Mouse (Mus musculus) CH12.LX (cell line): ENCODE measurements around the gene Vamp2. TPM values are rescaled to one million over a fixed set of nuclear protein-coding genes. Genes with fewer than 3 reads are reported as not detected.

Experiments
- DNase-seq: peaks from one replicate; pipeline ENCODE4 v3.0.0-alpha.2; 2013; ENCODE audit errors: extremely low read depth
- H3K27ac ChIP-seq: 2 replicates; pipeline ENCODE4 v1.5.1; 2012; ENCODE audit warnings: low read depth, mild to moderate bottlenecking, control low read depth, moderate library complexity; ENCODE audit not compliant: insufficient read depth
- H3K27me3 ChIP-seq: replicated peaks from 2 replicates; pipeline ENCODE3; 2012; ENCODE audit warnings: inconsistent platforms
- H3K36me3 ChIP-seq, 2 experiments: replicated peaks in 1 of 2; 2 replicates each; pipeline versions ENCODE3 to v1.6.1; 2012; ENCODE audit warnings: inconsistent platforms in 1 of 2, low read length in 1 of 2, mild to moderate bottlenecking in 1 of 2, mixed read lengths in 1 of 2, moderate library complexity in 1 of 2; ENCODE audit not compliant: control insufficient read depth in 1 of 2, insufficient read depth in 1 of 2
- H3K4me1 ChIP-seq, 2 experiments: 2 replicates each; pipeline ENCODE4 v1.6.1; 2012; ENCODE audit warnings: inconsistent platforms in 1 of 2, moderate library complexity in 1 of 2; ENCODE audit not compliant: insufficient read depth in 2 of 2, control insufficient read depth in 1 of 2
- H3K4me2 ChIP-seq: 2 replicates; pipeline ENCODE4 v1.6.1; 2012; ENCODE audit warnings: low read depth, mild to moderate bottlenecking, control low read depth; ENCODE audit not compliant: poor library complexity, insufficient read depth, severe bottlenecking
- H3K4me3 ChIP-seq, 3 experiments: fragments of 150-350 bp in 1 of 3; sonication (generic) in 1 of 3; replicated peaks in 1 of 3; 2 replicates each; pipeline versions ENCODE3 to v1.5.1; 2011 to 2012; ENCODE audit warnings: low read depth in 2 of 3, low read length in 2 of 3, mild to moderate bottlenecking in 2 of 3, moderate library complexity in 2 of 3, control low read depth in 1 of 3, improper control_type of control experiment in 1 of 3, inconsistent platforms in 1 of 3, mixed read lengths in 1 of 3; ENCODE audit not compliant: poor library complexity in 1 of 3
- H3K79me2 ChIP-seq: replicated peaks from 2 replicates; pipeline ENCODE4 v1.6.1; 2012; ENCODE audit warnings: mild to moderate bottlenecking, moderate library complexity; ENCODE audit not compliant: control insufficient read depth, poor library complexity, insufficient read depth, severe bottlenecking; ENCODE audit errors: extremely low read depth
- H3K9ac ChIP-seq: 2 replicates; pipeline ENCODE4 v1.6.1; 2012; ENCODE audit warnings: low read depth, mild to moderate bottlenecking, control low read depth, moderate library complexity; ENCODE audit not compliant: insufficient read depth
- H3K9me3 ChIP-seq: replicated peaks from 2 replicates; pipeline ENCODE3; 2012; ENCODE audit warnings: low read length, inconsistent platforms, mixed read lengths
- BHLHE40 ChIP-seq: IDR thresholded peaks from 2 replicates; pipeline ENCODE4 v1.6.1; 2011; ENCODE audit warnings: mild to moderate bottlenecking, low read depth, low read length, improper control_type of control experiment
- CHD1 ChIP-seq: IDR thresholded peaks from 2 replicates; pipeline ENCODE4 v1.6.1; 2012; ENCODE audit warnings: low read depth, low read length, improper control_type of control experiment, inconsistent platforms
- CHD2 ChIP-seq: IDR thresholded peaks from 2 replicates; pipeline ENCODE4 v1.6.1; 2011; ENCODE audit warnings: low read length, improper control_type of control experiment
- CTCF ChIP-seq, 2 experiments: IDR thresholded peaks in 1 of 2; conservative IDR thresholded peaks in 1 of 2; 2 replicates each; pipeline ENCODE4 v1.5.1; 2011 to 2012; ENCODE audit warnings: low read depth in 2 of 2, low read length in 2 of 2, improper control_type of control experiment in 1 of 2, inconsistent platforms in 1 of 2, mild to moderate bottlenecking in 1 of 2, moderate library complexity in 1 of 2
- E2F4 ChIP-seq: IDR thresholded peaks from 2 replicates; pipeline ENCODE4 v1.6.1; 2011; ENCODE audit warnings: low read depth, low read length, improper control_type of control experiment; ENCODE audit not compliant: insufficient replicate concordance
- ELF1 ChIP-seq: IDR thresholded peaks from 2 replicates; pipeline ENCODE4 v1.6.1; 2014; ENCODE audit warnings: low read depth, mild to moderate bottlenecking, inconsistent platforms, low read length, improper control_type of control experiment
- EP300 ChIP-seq: IDR thresholded peaks from 2 replicates; pipeline ENCODE4 v1.6.1; 2011; ENCODE audit warnings: low read length, improper control_type of control experiment
- ETS1 ChIP-seq: conservative IDR thresholded peaks from 2 replicates; pipeline ENCODE4 v1.6.1; 2012; ENCODE audit warnings: low read depth, mild to moderate bottlenecking, inconsistent platforms, low read length, improper control_type of control experiment, moderate library complexity
- GABPA ChIP-seq: IDR thresholded peaks from 2 replicates; pipeline ENCODE4 v1.6.1; 2012; ENCODE audit warnings: low read depth, low read length, improper control_type of control experiment, inconsistent platforms; ENCODE audit not compliant: insufficient replicate concordance
- HCFC1 ChIP-seq: IDR thresholded peaks from 2 replicates; pipeline ENCODE4 v1.6.1; 2012; ENCODE audit warnings: low read depth, mild to moderate bottlenecking, inconsistent platforms, low read length, improper control_type of control experiment
- IRF4 ChIP-seq: IDR thresholded peaks from 2 replicates; pipeline ENCODE4 v1.6.1; 2014; ENCODE audit warnings: low read depth, mild to moderate bottlenecking, inconsistent platforms, low read length, improper control_type of control experiment
- JUN ChIP-seq: IDR thresholded peaks from 2 replicates; pipeline ENCODE4 v1.6.1; 2011; ENCODE audit warnings: low read depth, mild to moderate bottlenecking, low read length, improper control_type of control experiment, moderate library complexity; ENCODE audit not compliant: insufficient read depth
- JUND ChIP-seq: conservative IDR thresholded peaks from 2 replicates; pipeline ENCODE4 v1.6.1; 2011; ENCODE audit warnings: low read depth, low read length, improper control_type of control experiment
- KAT2A ChIP-seq: IDR thresholded peaks from 2 replicates; pipeline ENCODE4 v1.6.1; 2012; ENCODE audit warnings: low read length, improper control_type of control experiment, inconsistent platforms; ENCODE audit not compliant: insufficient replicate concordance
- MAFK ChIP-seq: IDR thresholded peaks from 2 replicates; pipeline ENCODE4 v1.6.1; 2011; ENCODE audit warnings: low read length, improper control_type of control experiment; ENCODE audit not compliant: insufficient replicate concordance
- MAX ChIP-seq: IDR thresholded peaks from 2 replicates; pipeline ENCODE4 v1.6.1; 2011; ENCODE audit warnings: low read length, improper control_type of control experiment
- MAZ ChIP-seq: IDR thresholded peaks from 2 replicates; pipeline ENCODE4 v1.6.1; 2012; ENCODE audit warnings: low read depth, mild to moderate bottlenecking, inconsistent platforms, low read length, improper control_type of control experiment, moderate library complexity
- MEF2A ChIP-seq: IDR thresholded peaks from 2 replicates; pipeline ENCODE4 v1.6.1; 2014; ENCODE audit warnings: low read depth, mild to moderate bottlenecking, inconsistent platforms, low read length, improper control_type of control experiment, borderline replicate concordance
- MXI1 ChIP-seq: IDR thresholded peaks from 2 replicates; pipeline ENCODE4 v1.6.1; 2011; ENCODE audit warnings: mild to moderate bottlenecking, low read depth, low read length, improper control_type of control experiment
- MYC ChIP-seq: IDR thresholded peaks from 2 replicates; pipeline ENCODE4 v1.6.1; 2011; ENCODE audit warnings: low read depth, mild to moderate bottlenecking, improper control_type of control experiment, low read length
- NELFE ChIP-seq: IDR thresholded peaks from 2 replicates; pipeline ENCODE4 v1.6.1; 2011; ENCODE audit warnings: low read depth, low read length, improper control_type of control experiment
- NRF1 ChIP-seq: IDR thresholded peaks from 2 replicates; pipeline ENCODE4 v1.6.1; 2014; ENCODE audit warnings: low read depth, mild to moderate bottlenecking, inconsistent platforms, low read length, improper control_type of control experiment, moderate library complexity
- PAX5 ChIP-seq: IDR thresholded peaks from 2 replicates; pipeline ENCODE4 v1.6.1; 2012; ENCODE audit warnings: low read length, inconsistent platforms, mixed read lengths
- POLR2A ChIP-seq: IDR thresholded peaks from 2 replicates; pipeline ENCODE4 v1.6.1; 2011; ENCODE audit warnings: low read depth, mild to moderate bottlenecking, improper control_type of control experiment, low read length
- POLR2AphosphoS2 ChIP-seq: IDR thresholded peaks from 2 replicates; pipeline ENCODE4 v1.6.1; 2011; ENCODE audit warnings: low read depth, low read length, improper control_type of control experiment
- RAD21 ChIP-seq: IDR thresholded peaks from 2 replicates; pipeline ENCODE4 v1.6.1; 2011; ENCODE audit warnings: low read depth, mild to moderate bottlenecking, low read length, improper control_type of control experiment, moderate library complexity
- RCOR1 ChIP-seq: conservative IDR thresholded peaks from 2 replicates; pipeline ENCODE4 v1.6.1; 2012; ENCODE audit warnings: low read depth, mild to moderate bottlenecking, inconsistent platforms, low read length, improper control_type of control experiment
- SIN3A ChIP-seq: IDR thresholded peaks from 2 replicates; pipeline ENCODE4 v1.6.1; 2012; ENCODE audit warnings: low read length, improper control_type of control experiment, inconsistent platforms
- SMC3 ChIP-seq: IDR thresholded peaks from 2 replicates; pipeline ENCODE4 v1.6.1; 2011; ENCODE audit warnings: low read depth, low read length, improper control_type of control experiment
- TBP ChIP-seq: conservative IDR thresholded peaks from 2 replicates; pipeline ENCODE4 v1.6.1; 2011; ENCODE audit warnings: low read depth, low read length, improper control_type of control experiment
- TCF12 ChIP-seq: IDR thresholded peaks from 2 replicates; pipeline ENCODE4 v1.6.1; 2014; ENCODE audit warnings: low read depth, mild to moderate bottlenecking, inconsistent platforms, low read length, improper control_type of control experiment
- UBTF ChIP-seq: IDR thresholded peaks from 2 replicates; pipeline ENCODE4 v1.6.1; 2012; ENCODE audit warnings: low read depth, mild to moderate bottlenecking, inconsistent platforms, low read length, improper control_type of control experiment, moderate library complexity
- USF1 ChIP-seq: IDR thresholded peaks from 2 replicates; pipeline ENCODE4 v1.6.1; 2014; ENCODE audit warnings: low read depth, mild to moderate bottlenecking, inconsistent platforms, low read length, improper control_type of control experiment
- USF2 ChIP-seq: conservative IDR thresholded peaks from 2 replicates; pipeline ENCODE4 v1.6.1; 2011; ENCODE audit warnings: low read depth, low read length, improper control_type of control experiment
- ZC3H11A ChIP-seq: IDR thresholded peaks from 2 replicates; pipeline ENCODE4 v1.6.1; 2012; ENCODE audit warnings: low read depth, mild to moderate bottlenecking, inconsistent platforms, low read length, improper control_type of control experiment
- ZKSCAN1 ChIP-seq: IDR thresholded peaks from 2 replicates; pipeline ENCODE4 v1.6.1; 2012; ENCODE audit warnings: low read depth, inconsistent platforms, low read length, improper control_type of control experiment, borderline replicate concordance
- ZMIZ1 ChIP-seq: IDR thresholded peaks from 2 replicates; pipeline ENCODE4 v1.6.1; 2012; ENCODE audit warnings: low read depth, mild to moderate bottlenecking, inconsistent platforms, low read length, improper control_type of control experiment
- ZNF384 ChIP-seq: IDR thresholded peaks from 2 replicates; pipeline ENCODE4 v1.6.1; 2012; ENCODE audit warnings: low read depth, low read length, improper control_type of control experiment, inconsistent platforms
- dilution Hi-C: fragments of 300-500 bp; cut with MboI; formaldehyde crosslinking; loops from 2 replicates; pipeline ENCODE4 v1.14.3; 2020; ENCODE audit warnings: low sequenced_read_pairs; ENCODE audit not compliant: extremely low pct_unique_long_range_greater_than_20kb, extremely low pct_ligation_motif_present
- in situ Hi-C: fragments of 300-500 bp; cut with MboI; formaldehyde crosslinking; loops from 3 replicates; pipeline ENCODE4 v1.14.3; 2019; ENCODE audit warnings: low sequenced_read_pairs, low pct_ligation_motif_present, low pct_unique_long_range_greater_than_20kb, mixed read lengths
- polyA plus RNA-seq: library from polyadenylated mRNA; unstranded; fragments of >175 nt; gene quantifications from 2 replicates; pipeline ENCODE4 v1.2.1, GENCODE M21; 2012; ENCODE audit warnings: low read depth; ENCODE audit not compliant: insufficient read length
- total RNA-seq, 2 experiments: library from RNA; depleted of rRNA; stranded (reverse); fragments of 300-350 nt in 1 of 2; fragments of >200 nt in 1 of 2; gene quantifications; 2 replicates each; pipeline ENCODE4 v1.2.3; 2012 to 2014

Gene Vamp2
- total and polyA plus RNA-seq, 3 experiments, result 1.3 to 26.0 (median 8.2) TPM

GRCm38 (mm10) chr11:69099915-69100345 lies 11.6 kb downstream of the Vamp2 start:
- peak overlapping the region; percentile 67 to 94 (median 75) for H3K4me3 ChIP-seq
- dilution Hi-C loops (no loop called here), in situ Hi-C loops (loop anchor here (25.0 kb wide), 1 partner anchor 912 kb away; the partner anchor contains the start of genes Acadvl, Dlg4 and Dvl2)
- peaks cover 20 to 56% of the 10 kb centered on the region in 2 experiments for H3K4me1 ChIP-seq
- H3K27me3 ChIP-seq, result peaks cover 6% of the 10 kb centered on the region
- TF ChIP-seq SIN3A (peak; percentile 95), ZMIZ1 (peak; percentile 89; the same call in 1 of the 2 replicates), MAX (peak; percentile 76), ETS1 (peak; percentile 89), MYC (peak; percentile 49), HCFC1 (peak; percentile 68), BHLHE40 (peak; percentile 82), TBP (peak; percentile 89), ZC3H11A (no peak), KAT2A (0 out of 2 replicates have a peak, but pooled peaks have one; percentile 37), E2F4 (no peak), MEF2A (peak; percentile 99), ZNF384 (no peak), JUND (0 out of 2 replicates have a peak, but pooled peaks have one; percentile 38), JUN (no peak), USF2 (no peak), MAZ (peak; percentile 62; the same call in 1 of the 2 replicates), MXI1 (peak; percentile 99), RCOR1 (peak; percentile 84), CHD2 (no peak; the same call in 1 of the 2 replicates), GABPA (no peak), RAD21 (no peak; the same call in 1 of the 2 replicates), TCF12 (peak; percentile 75), ELF1 (peak; percentile 95), MAFK (no peak), CTCF (conservative IDR thresholded peaks at IDR 0.05 in 1 of 2, IDR thresholded peaks at IDR 0.05 in 1 of 2; ENCODE audit: low read depth in 2 of 2, low read length in 2 of 2) (no peak), ZKSCAN1 (no peak), POLR2AphosphoS2 (peak; percentile 77; the same call in 1 of the 2 replicates), UBTF (no peak), USF1 (no peak; the same call in 1 of the 2 replicates), IRF4 (peak; percentile 64), NELFE (peak; percentile 84), PAX5 (no peak), SMC3 (no peak), NRF1 (peak; percentile 98), CHD1 (peak; percentile 87; the same call in 1 of the 2 replicates), POLR2A (peak; percentile 87), EP300 (peak; percentile 60; the same call in 1 of the 2 replicates)
- H3K4me2 ChIP-seq, result peak overlapping the region; percentile 93
- peak; percentile 98 for DNase-seq
- peak overlapping the region; percentile 80 for H3K27ac ChIP-seq
- H3K36me3 ChIP-seq, result peaks cover 42 to 44% of the 10 kb centered on the region in 2 experiments
- no peaks in the 10 kb centered on the region for H3K9me3 ChIP-seq
- H3K79me2 ChIP-seq, result peaks cover 22% of the 10 kb centered on the region
- peak overlapping the region; percentile 76 for H3K9ac ChIP-seq
